Mouse (Mus musculus) right cerebral cortex, postnatal 4 days (tissue): ENCODE measurements around the gene Hspa1a.
A peak's percentile ranks its signal among the peaks of the same experiment; 100 is the strongest.

ENCODE experiments used
- DNase-seq: peaks from one replicate; pipeline ENCODE4 v3.0.0-alpha.2; 2022

Gene Hspa1a

DNA sequence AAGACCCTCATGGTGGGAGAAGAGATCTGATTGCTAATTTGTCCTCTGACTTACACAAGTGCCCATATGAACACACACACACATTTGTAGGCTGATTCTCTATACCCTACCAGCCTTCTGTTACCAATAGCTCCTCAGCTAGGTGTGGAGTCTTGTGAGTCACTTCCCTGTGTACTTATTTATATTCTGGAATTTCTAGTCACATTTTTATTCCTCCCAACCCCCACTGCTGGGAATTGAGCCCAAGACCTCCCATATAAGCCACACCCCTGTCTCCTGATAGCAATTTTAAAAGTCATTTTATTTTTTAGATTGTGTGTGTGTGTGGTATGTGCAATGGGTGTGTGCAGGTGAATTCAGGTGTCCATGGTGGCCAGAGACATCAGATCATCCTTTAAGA, 27.6 kb downstream of the Hspa1a start:
- no peak for DNase-seq

GRCm38 (mm10) chr17:34943128-34943815, 28.7 kb downstream of the Hspa1a start:
- DNase-seq: no peak

DNA sequence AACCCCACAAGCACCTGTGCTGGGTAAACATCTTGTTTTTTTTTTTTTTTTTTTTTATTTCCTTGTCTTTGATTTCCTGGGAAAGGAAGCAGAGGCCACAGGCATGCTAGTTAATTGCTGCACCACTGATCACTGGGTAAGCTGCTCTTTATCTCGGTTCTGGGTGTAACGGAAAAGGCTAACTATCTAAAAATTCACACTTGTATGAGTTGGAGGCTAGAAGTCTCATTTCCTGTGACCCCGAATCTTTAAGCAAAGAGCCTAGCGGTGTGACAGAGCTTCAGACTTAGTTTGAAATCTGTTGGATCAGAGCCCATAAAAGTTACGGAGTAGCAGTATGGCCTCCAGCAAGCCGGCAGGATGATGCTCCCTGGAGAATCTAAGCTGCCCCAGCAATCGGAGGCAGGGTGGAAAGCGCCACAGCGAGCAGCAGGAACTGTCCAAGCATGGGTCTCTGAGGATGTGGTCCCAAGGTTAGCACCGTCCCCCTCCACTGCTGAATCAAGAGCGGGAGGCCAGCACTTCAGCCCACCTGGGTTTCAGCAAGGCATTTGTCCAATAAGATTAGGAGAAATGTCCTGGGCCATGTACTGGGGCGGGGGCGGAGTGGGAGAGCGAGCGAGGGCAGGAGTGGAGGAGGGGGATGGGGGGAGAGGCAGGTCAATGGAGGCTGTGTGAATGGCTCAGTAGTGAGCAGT, 30.5 kb downstream of the Hspa1a start:
- DNase-seq: no peak

- DNase-seq: no peak
Observed at GRCm38 (mm10) chr17:34937960-34938505, 33.9 kb downstream of the Hspa1a start.

- DNase-seq: no peak
Observed at GRCm38 (mm10) chr17:34934830-34935229, 37.1 kb downstream of the Hspa1a start.

- no peak for DNase-seq
Observed at GRCm38 (mm10) chr17:34934031-34934430, 37.9 kb downstream of the Hspa1a start.

DNA sequence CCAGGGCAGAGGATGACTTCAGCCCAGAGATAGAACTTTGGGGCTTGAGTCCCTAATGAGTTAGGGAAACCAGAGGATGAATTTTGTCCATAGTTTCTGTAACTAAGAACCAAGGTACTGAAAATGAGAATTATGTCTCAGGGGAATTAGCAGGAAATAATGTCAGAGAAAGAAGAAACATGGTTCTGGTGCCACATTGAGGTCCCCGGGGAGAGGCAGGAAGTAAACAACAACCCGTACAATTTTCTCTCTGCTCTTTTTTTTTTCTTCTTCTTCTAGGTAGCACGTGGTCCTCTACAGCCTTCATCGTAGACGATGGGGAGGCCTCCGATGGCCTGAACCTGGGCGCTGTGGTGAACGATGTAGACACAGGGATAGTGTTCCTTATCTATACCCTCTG, 39.7 kb downstream of the Hspa1a start:
- DNase-seq: no peak

DNA sequence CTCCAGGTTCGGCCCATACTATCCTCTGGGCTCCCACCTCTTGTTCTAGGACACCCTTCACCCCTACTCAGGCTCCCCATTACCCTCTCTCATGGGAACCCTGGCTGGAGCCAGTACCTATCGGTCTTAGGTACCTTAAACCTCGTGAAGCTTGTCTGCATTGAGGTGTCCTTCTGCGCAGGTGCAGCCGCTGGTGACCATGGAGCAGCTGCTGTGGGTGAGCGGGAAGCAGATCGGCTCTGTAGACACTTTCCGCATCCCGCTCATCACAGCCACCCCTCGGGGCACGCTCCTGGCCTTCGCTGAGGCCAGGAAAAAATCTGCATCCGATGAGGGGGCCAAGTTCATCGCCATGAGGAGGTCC, 40.2 kb downstream of the Hspa1a start:
- peak; percentile 32 for DNase-seq

GRCm38 (mm10) chr17:34931061-34931734, 40.8 kb downstream of the Hspa1a start, which contains the start of gene Neu1:
Gene Neu1 (plus strand): TSS chr17:34931253.
- peak; percentile 96 for DNase-seq

DNA sequence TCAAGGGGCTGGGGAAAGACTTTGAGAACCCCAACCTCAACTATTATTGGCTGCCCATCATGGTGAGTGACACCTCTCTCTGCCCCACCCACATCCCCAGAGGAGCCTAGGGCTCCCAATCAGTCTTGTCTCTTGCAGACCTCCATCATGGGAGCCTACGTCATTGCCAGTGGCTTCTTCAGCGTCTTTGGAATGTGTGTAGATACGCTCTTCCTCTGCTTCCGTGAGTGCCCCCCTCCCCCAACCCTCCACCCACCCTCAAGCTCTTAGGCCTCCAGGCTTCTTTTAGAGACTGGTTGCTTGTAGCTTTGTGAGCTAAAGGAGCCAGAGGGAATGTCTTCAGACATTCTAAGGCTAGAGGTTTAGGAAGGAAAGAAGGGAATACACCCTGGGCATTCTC, 43.1 kb downstream of the Hspa1a start:
- DNase-seq: no peak

DNA sequence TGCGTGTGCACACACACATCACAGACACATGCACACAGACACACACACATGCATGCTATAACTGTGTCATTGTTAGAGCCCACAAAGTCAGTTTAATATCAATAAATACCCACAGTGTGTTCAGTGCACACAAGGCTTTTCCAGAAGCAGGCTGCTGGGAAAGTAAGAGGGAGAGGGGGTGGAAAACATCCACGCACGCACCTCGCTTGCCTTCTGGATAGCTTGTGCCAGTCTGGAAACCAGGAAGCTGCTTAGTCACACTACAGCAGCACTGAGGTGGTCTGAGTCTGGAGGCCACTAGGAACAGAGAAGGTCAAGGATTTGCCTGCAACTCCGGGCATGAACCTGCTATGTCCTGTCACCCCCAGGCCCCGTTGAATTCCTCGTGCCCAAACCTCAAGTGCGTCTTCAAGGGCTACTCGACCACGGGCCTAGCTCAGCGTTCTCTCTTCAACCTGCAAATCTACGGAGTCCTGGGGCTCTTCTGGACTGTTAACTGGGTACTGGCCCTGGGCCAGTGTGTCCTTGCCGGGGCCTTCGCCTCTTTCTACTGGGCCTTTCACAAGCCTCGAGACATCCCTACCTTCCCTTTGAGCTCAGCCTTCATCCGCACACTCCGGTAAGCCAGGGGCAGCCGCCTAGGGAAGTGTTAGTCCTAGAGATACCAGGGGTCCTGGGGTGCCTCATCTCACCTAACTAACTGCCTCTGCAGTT, 44.5 kb downstream of the Hspa1a start:
- DNase-seq: no peak

DNA sequence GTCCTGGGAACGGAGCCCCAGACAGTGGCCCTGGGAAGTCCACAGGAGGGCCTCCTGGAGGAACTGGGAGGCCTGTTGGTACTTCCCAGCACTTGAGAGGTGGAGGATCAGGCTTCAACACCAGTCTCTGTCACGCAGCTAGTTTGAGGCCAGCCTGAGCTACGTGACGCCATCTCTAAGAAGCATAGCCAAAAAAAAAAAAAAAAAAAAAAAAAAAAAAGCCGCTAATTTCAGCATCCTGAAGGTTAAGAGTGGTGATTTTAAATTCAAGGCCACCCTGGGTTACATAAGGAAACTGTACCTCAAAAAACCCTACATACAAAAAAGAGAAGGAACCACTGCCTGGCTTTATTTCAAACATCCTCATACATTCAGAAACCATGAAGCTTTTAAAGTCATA, 47.7 kb downstream of the Hspa1a start:
- no peak for DNase-seq

DNA sequence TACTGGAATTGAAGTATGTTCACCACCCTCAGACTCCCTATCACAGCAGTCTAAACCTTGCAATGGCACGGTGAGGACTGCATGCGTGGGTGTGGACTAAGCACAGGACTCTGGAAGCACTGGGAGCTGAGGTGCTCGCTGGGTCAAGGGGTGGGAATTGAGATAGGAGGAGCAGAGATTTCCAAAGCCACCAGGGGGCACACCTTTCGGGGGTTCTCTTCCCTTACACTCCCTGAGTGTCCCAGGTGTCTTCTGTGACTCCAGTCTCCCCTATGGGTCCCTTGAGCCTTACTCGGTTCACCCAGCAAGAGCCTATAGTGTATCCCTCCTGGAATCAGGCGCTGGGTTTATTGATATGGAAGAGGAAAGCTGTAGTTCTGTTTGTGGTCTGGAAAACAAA, 49.0 kb downstream of the Hspa1a start:
- DNase-seq: no peak
